Mouse (Mus musculus): ENCODE measurements around the gene Tango6. TPM values are rescaled to one million over a fixed set of nuclear protein-coding genes. Genes with fewer than 3 reads are reported as not detected.
"Not testable (repeated sequence)": the region's sequence is repeated elsewhere in the genome, so short reads cannot be mapped to it uniquely, and the experiment has no call there.

Tango6 gene
- polyA plus RNA-seq, 1 experiment = 2.9 TPM

DNA sequence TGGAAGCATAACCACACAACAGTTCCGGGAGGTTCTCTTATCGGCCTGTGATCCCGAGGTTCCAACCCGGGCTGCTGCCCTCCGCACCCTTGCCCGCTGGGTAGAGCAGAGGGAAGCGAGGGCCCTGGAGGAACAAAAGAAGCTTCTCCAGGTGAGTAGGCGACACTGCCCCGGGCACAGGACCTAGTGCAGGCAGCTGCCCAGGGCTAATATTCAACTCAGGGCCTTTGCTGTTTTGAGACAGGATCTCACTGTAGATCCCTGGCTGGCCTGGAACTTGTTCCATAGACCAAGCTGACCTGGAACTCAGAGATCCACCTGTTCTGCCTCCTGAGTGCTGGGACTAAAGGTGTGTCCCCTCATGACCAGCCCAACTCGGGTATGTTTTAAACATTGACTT, 59.5 kb downstream of the Tango6 start:
- DNase-seq (ENCODE audit: extremely low spot score in 1 of 2, low spot score in 1 of 2) = no peak

GRCm38 (mm10) chr8:106743361-106743760, 60.5 kb downstream of the Tango6 start:
- DNase-seq (ENCODE audit: extremely low spot score in 1 of 2, low spot score in 1 of 2) = no peak

DNA sequence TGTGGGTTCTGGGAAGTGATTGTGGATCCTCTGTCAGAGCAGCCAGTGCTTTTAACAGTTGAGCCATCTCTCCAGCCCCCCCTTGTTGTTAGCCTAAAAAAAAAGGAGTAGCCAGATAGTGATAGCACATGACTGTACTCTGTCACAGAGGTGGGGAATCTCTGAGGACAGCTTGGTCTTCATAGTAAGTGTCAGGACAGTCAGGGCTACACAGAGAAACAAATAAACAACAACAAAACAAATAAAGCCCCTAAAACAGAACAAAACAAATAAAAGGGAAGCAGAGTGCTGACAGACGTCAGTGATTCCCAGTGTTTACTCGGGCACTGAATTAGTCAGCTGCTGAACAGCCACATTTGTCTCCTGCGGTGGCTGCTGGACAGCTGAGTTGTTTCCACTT, 70.6 kb downstream of the Tango6 start:
- no peak for DNase-seq (ENCODE audit: extremely low spot score in 1 of 2, low spot score in 1 of 2)

DNA sequence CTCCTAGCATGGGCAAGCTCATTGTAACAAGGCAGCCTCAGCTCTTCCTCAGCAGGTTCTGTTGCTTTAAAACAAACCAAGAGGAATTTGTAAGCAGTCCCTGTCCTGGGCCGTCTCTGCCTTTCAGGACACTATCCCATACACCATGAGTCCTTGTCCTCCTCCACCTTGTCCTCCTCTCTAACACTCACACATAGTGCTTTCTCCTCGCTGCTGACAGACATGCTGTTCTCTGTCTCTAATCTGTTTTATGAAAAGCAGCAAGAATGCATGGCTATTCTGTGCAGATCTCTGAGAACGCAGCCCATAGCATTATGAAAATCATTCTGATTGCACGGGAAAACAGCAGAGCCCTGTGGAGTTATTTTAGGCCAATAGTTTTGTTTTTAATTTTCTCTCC, 78.4 kb downstream of the Tango6 start:
- peak in 1 of 2 experiments; percentile 7 for DNase-seq (ENCODE audit: extremely low spot score in 1 of 2, low spot score in 1 of 2)

- DNase-seq (ENCODE audit: extremely low spot score in 1 of 2, low spot score in 1 of 2) = no peak
These were observed 79.1 kb downstream of the Tango6 start for GRCm38 (mm10) chr8:106761867-106762523.

- no peak for DNase-seq (ENCODE audit: extremely low spot score in 1 of 2, low spot score in 1 of 2)
These were observed 81.7 kb downstream of the Tango6 start for GRCm38 (mm10) chr8:106764529-106764928.

DNA sequence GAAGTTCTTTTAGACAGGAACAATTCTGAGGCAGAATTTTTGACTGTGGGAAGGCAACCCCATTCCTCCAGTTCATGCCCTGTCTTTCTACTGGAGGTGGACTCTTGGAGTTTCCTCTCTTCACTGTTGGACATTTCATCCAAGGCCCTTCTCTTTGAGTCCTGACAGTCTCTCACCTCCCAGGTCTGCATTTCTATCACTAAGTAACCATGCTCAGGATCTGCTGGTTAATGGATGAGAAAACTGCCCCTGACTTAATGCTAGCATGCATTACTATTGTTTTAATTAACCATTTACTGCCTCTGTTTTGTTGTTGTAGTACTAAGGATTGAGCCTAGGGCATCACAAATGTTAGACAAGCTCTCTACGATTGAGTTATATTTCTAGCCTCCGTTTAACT, 82.7 kb downstream of the Tango6 start:
- no peak for DNase-seq (ENCODE audit: extremely low spot score in 1 of 2, low spot score in 1 of 2)

GRCm38 (mm10) chr8:106766736-106767135, 83.9 kb downstream of the Tango6 start:
- no peak for DNase-seq (ENCODE audit: extremely low spot score in 1 of 2, low spot score in 1 of 2)

- DNase-seq (ENCODE audit: extremely low spot score in 1 of 2, low spot score in 1 of 2) = no peak
These were observed 86.4 kb downstream of the Tango6 start for GRCm38 (mm10) chr8:106769147-106769805.

DNA sequence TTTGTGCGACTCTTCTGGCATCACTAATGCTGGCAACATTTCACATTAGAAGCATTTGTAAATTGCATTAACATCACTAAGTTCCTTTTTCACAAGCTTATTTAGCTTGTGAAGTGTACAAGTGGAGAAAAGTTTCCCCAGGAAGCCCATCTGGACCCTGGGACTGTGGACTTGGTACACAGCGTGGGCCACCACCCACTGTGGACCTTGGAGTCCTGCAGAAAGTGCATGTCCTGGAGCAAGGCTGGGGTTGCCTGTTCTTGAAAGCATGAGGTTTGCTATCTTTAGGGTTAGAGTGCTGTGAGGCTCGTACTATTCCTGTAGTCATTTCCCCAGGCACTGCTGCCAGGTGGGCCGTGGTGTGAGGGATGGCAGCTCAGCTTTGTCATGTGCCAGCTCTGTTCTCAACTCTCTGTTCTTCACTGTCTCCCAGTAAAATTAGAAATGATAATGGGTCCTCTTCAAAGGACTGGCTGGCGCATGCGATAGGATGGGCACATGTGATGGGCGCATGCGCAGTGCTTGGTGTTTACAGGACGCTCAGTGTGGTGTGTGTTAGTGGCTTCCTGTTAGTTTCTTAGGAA, 87.8 kb downstream of the Tango6 start:
- peak; percentile 42 to 62 for DNase-seq (ENCODE audit: extremely low spot score in 1 of 2, low spot score in 1 of 2)

DNA sequence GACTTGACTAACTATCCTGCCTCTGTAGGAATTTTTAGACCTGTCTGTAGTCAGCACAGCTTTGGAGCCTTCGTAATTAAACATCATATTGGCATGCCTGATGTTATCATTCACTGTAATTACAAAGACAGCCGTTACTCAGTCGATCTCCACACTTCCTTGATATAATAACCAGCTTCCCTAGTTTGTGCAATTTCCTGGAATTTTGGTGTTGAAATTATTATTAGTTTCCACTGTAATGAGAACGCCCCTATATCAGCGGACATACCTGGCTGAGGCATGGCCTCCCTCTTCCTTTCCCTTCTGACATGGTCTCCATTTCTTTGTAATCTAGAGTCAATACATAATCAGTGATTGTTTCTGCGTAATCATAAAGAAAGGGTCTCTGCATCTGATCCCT, 89.2 kb downstream of the Tango6 start:
- no peak for DNase-seq (ENCODE audit: extremely low spot score in 1 of 2, low spot score in 1 of 2)

GRCm38 (mm10) chr8:106772501-106772900, 89.6 kb downstream of the Tango6 start:
- DNase-seq (ENCODE audit: extremely low spot score in 1 of 2, low spot score in 1 of 2) = no peak

GRCm38 (mm10) chr8:106774567-106775320, 91.9 kb downstream of the Tango6 start:
- no peak for DNase-seq (ENCODE audit: extremely low spot score in 1 of 2, low spot score in 1 of 2)

DNA sequence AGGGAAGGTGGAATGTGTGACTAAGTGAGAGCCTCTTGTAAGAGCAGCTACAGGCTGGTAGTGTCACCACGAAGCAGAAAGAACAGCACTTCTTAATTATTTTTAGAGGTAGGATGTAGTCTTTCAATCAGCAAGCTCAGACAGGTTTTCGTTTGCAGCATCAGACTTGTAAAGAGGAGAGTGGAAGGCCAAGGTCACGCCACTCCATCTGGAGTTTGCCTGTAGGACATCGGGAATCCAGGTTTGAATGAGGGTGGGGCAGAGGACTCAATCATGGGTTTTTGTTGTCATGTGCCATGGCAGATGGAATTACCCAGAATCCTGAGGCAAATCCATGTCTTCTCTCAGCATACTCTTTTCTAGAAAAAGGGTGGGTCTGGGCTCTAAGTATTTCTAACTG, 106.8 kb downstream of the Tango6 start:
- no peak for DNase-seq (ENCODE audit: extremely low spot score in 1 of 2, low spot score in 1 of 2)

DNA sequence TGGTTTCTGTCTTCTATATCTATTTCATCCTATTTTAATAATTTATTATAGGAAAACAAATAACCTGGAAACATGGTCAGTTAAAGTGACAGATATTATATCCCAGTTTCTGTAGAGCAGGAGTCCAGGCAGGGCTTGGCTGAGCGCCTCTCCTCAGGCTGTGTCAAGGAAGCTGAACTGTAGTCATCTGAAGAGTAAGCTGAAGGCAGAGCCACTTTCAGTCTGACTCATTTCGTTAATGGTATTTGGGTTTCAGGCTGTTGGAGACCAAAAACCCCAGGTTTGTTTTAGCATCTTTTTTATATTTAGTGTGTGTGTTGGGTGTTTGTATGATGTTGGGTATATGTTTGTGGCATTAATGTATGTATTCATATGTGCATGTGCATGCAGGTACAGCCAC, 112.0 kb downstream of the Tango6 start:
- DNase-seq (ENCODE audit: extremely low spot score in 1 of 2, low spot score in 1 of 2) = no peak

- DNase-seq (ENCODE audit: extremely low spot score in 1 of 2, low spot score in 1 of 2) = no peak
These were observed 117.0 kb downstream of the Tango6 start for GRCm38 (mm10) chr8:106799821-106800220.

DNA sequence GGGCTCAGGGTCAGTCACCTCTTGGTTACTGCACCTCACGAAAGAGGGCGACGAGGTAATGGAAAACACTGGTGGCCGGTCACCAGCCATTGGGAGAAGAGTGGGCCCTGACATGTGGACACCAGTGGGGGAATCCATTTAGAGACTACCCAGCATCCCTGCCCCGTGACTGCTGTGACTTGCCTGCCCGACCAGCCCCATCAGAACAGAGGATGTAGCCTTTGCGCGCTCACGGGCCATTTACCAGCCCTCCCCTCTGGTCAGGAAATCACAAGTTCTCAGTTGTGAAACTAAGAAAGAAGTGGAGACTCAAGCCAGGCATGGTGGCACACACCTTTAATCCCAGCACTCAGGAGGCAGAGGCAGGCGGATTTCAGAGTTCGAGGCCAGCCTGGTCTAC, 118.4 kb downstream of the Tango6 start:
- no peak for DNase-seq (ENCODE audit: extremely low spot score in 1 of 2, low spot score in 1 of 2)

DNA sequence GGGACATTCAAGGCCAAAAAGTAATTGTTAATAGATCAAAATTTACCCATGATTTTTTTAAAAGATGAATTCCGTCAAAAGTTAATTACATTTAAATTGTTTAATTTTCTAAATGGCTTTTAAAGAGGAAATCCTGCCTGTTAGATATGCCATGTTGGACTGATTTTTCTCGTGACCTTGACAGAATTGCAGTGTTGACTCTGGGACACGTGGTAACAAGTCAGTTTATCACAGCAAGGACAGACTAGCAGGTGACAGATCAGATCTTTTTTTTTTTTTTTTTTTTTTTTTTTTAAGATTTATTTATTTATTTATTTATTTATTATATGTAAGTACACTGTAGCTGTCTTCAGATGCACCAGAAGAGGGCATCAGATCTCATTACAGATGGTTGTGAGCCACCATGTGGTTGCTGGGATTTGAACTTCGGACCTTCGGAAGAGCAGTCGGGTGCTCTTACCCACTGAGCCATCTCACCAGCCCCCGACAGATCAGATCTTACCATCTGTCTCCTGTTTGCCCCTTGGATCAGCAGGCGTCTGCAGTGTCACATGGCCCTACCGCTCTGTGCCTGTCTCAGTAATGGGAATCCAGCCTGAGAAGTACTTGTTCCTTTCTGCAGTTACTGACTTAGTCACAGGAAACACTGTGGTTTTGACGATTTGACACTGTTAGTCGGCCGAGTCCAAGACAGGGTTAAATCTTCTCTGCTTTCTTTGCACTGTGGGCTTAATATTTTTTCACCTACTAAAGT, 119.7 kb downstream of the Tango6 start:
- not testable (repeated sequence) for DNase-seq (ENCODE audit: extremely low spot score in 1 of 2, low spot score in 1 of 2)

- DNase-seq (ENCODE audit: extremely low spot score in 1 of 2, low spot score in 1 of 2) = no peak
These were observed 123.0 kb downstream of the Tango6 start for GRCm38 (mm10) chr8:106805859-106806258.

DNA sequence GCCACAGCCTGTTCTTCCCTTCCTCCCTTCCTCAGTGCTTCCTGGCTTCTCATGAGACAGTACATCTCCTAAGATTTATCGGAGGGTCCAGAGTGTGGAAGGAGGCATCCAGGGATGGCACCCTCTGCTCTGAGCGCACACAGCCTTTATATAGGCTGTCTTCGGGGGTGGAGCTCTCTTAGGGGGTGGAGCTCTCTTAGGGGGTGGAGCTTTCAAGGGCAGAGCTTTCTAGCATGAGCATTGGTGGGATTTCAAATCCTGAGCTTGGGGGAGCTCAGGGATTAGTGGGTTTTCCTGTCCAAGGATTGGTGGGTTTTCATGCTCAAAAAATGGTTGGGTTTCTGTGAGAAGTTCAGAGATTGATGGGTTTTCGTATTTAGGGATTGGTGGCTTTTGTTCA, 124.6 kb downstream of the Tango6 start:
- DNase-seq (ENCODE audit: extremely low spot score in 1 of 2, low spot score in 1 of 2) = no peak

- DNase-seq (ENCODE audit: extremely low spot score in 1 of 2, low spot score in 1 of 2) = no peak
These were observed 126.9 kb downstream of the Tango6 start for GRCm38 (mm10) chr8:106809726-106810125.

All from frontal cortex, adult 2 months (tissue).